Mouse (Mus musculus): ENCODE results near the gene Gm6401. TPM values are rescaled to one million over a fixed set of nuclear protein-coding genes. Genes with fewer than 3 reads are reported as not detected.

Gm6401 gene
- not detected for total RNA-seq (2023)

DNA sequence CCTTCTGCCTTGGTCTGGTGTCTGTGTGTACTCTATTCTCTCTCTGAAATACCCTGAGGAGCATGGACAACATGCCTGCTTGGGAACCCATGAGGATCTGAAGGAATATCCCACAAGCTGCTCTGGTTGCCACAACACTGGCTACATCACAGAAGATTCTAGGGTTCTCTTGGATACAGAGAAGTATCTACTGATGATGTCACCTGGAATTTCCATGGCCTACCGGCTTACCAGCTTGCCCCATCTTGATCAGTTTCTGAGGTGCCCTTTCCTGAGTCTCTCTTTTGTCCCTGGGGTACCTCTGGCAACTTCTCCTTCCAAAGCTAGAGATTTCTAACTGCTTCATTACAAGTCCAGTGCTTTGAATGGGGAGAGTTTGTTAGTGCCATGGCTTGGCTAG is at the start of gene Gm6401:
TSS of gene Gm6401 (minus strand) at position 101 of the 400 bp plus-strand sequence.

DNA sequence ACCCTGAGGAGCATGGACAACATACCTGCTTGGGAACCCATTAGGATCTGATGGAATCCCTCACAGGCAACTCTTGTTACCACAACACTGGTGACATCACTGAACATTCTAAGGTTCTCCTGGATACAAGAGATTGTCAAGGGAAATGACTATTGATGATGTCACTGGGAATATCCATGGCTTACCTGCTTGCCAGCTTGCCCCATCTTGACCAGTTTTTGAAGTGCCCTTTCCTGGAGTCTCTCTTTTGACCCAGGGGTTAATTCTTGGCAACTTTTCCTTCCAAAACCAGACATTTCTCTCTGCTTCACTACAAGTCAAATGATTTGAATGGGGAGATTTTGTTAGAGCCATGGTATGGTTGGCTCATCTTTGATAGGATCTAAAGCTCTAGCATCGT is 15.5 kb upstream of the Gm6401 start, which contains the start of gene Gm3543:
TSS of gene Gm3543 (minus strand) at position 101 of the 400 bp plus-strand sequence.

DNA sequence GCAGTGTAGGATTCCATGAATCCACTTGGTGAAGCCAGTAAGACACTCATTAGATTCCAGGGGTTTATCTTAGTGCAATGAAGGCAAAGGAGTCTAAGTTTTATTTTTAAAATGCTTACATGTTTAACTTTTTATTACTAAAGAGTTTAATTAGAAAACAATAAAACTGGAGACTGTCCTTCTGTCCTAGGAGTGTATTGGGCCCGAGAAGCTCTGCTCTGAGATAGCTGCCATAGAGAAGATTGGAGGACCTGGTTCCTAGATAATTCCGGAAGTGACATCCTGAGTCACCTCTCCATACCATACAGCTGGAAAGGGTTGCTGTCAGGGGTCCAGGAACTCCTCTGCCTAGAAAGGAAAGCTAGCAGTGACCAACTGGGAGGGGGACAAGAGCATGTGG is 24.0 kb downstream of the Gm6401 start, which contains the start of gene 1700024B05Rik:
TSS of gene 1700024B05Rik (plus strand) at position 301 of the 400 bp plus-strand sequence.

DNA sequence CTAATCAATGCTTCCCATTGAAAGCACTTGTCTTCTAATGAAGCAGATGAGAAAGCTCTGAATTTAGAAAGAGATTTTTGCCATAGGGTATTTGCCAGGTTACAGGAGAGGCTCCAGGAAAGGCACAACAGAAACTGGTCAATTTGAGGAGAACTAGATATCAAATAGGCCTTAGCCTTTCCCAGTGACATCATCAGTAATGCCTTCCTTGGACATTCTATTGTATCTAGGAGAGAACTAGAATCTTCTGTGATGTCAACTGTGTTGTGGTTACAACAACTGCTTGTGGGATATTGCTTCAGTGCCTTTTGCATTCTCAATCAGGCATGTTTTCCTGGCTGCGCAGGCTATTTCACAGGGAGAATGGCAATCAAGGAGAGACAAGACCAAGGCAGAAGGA is 43.1 kb downstream of the Gm6401 start, which contains the start of gene 1700049E17Rik1:
TSS of gene 1700049E17Rik1 (plus strand) at position 301 of the 400 bp plus-strand sequence.

Other genes starting within 250 kb of the Gm6401 start
- not detected for gene Gm7929, start 217.3 kb downstream of the Gm6401 start, total RNA-seq (2023)
- gene Gm47189, start 195.5 kb downstream of the Gm6401 start, total RNA-seq (2023): not detected
- not detected for gene Gm7980, start 60.6 kb downstream of the Gm6401 start, total RNA-seq (2023)
- gene 1700049E17Rik1, start 43.0 kb downstream of the Gm6401 start, total RNA-seq (2023): not detected
- not detected for gene 1700024B05Rik, start 23.9 kb downstream of the Gm6401 start, total RNA-seq (2023)
- gene Gm3543, start 15.4 kb upstream of the Gm6401 start, total RNA-seq (2023): not detected
- not detected for gene Gm7951, start 149.4 kb upstream of the Gm6401 start, total RNA-seq (2023)
- not detected for gene Gm17027, start 194.7 kb upstream of the Gm6401 start, total RNA-seq (2023)
- gene Gm3573, start 222.9 kb upstream of the Gm6401 start, total RNA-seq (2023): not detected

Measured in monocyte, adult 59 days (primary cell).